Mouse (Mus musculus) thymus, adult 2 months (tissue): Measurements from ENCODE around the gene Dlg1.

Source experiments
- CTCF ChIP-seq: fragments of 200-500 bp; IDR thresholded peaks from 2 replicates; pipeline ENCODE4 v1.5.1; 2012; ENCODE audit warnings: mild to moderate bottlenecking, control low read depth, low read length, moderate library complexity, borderline replicate concordance; ENCODE audit not compliant: control insufficient read depth, poor library complexity, insufficient read depth; ENCODE audit errors: extremely low read depth
- POLR2A ChIP-seq: fragments of 200-500 bp; IDR thresholded peaks from 2 replicates; pipeline ENCODE4 v1.6.1; 2012; ENCODE audit warnings: mild to moderate bottlenecking, low read length, control low read depth, moderate library complexity; ENCODE audit not compliant: control insufficient read depth, poor library complexity, insufficient read depth; ENCODE audit errors: extremely low read depth

GRCm38 (mm10) chr16:31682291-31682690, 19.0 kb downstream of the Dlg1 start:
- TF ChIP-seq POLR2A (no peak), CTCF (no peak)
